Mouse (Mus musculus) T-helper 2 cell (primary cell): ENCODE data around the gene Fbln2.

ENCODE experiments used
- in situ Hi-C: fragments of 300-600 bp; cut with MboI, MseI; formaldehyde crosslinking; loops from one replicate; pipeline ENCODE4 v1.15.1; 2025; ENCODE audit warnings: high pct_unique_total_duplicates

Gene Fbln2

GRCm38 (mm10) chr6:91228980-91229379 is 16.7 kb downstream of the Fbln2 start:
- in situ Hi-C loops = no loop called here

- in situ Hi-C loops = no loop called here
Measured at GRCm38 (mm10) chr6:91231000-91231399, 18.7 kb downstream of the Fbln2 start.

- in situ Hi-C loops = no loop called here
Measured at GRCm38 (mm10) chr6:91231523-91231922, 19.3 kb downstream of the Fbln2 start.

DNA sequence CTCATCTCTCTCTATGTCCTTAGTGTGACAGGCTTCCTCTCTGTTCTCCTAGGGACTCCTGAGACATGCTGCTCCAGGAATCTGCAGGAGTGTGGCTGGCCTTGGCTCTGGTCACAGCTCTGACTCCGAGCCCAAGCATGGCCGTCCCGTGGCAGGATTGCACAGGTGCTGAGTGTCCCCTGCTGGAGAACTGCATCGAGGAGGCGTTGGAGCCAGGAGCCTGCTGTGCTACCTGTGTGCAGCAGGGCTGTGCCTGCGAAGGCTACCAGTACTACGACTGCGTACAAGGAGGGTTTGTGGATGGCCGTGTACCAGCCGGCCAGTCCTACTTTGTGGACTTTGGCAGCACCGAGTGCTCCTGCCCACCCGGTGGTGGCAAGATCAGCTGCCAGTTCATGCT is 20.8 kb downstream of the Fbln2 start:
- in situ Hi-C loops = no loop called here

DNA sequence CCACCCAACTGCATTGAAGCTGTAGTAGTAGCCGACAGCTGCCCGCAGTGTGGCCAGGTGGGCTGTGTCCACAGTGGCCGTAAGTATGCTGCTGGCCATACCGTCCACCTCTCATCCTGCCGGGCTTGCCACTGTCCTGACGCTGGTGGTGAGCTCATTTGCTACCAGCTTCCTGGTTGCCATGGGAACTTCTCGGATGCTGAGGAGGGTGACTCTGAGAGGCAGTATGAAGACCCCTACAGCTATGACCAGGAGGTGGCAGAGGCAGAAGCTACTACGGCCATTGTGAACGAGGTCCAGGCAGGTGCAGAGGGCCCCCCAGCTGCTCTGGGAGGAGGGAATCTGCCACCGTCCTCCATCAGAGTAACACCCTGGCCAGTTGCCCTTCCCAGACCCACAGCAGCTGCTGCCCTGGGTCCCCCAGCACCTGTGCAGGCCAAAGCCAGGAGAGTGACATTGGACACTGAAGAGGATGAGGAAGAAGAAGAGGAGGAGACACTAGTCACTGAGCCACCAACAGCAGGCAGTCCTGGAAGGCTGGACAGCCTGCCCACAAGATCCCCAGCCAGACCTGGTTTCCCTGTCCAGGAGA is 21.3 kb downstream of the Fbln2 start:
- in situ Hi-C loops = no loop called here

DNA sequence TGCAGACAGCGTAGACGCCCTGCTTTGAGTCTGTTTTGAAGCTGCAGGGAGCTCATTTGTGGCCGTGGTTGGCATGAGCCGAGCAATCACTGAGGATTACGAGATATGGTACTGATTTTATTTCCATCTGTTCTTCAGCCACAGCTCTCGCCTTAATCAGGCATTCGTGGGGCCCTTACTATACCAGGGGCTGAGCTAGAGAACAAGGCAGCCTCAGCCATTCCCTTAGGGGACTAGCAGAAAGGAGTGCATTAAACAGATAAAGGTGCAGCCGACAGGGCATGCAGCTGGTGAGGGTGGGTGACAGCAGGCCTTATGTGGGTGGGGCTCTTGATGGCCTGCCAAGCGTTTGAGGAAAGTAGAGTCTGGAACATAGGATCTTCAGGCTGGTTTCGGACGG is 23.8 kb downstream of the Fbln2 start:
- in situ Hi-C loops = no loop called here

GRCm38 (mm10) chr6:91236429-91236828 is 24.2 kb downstream of the Fbln2 start:
- in situ Hi-C loops = no loop called here

DNA sequence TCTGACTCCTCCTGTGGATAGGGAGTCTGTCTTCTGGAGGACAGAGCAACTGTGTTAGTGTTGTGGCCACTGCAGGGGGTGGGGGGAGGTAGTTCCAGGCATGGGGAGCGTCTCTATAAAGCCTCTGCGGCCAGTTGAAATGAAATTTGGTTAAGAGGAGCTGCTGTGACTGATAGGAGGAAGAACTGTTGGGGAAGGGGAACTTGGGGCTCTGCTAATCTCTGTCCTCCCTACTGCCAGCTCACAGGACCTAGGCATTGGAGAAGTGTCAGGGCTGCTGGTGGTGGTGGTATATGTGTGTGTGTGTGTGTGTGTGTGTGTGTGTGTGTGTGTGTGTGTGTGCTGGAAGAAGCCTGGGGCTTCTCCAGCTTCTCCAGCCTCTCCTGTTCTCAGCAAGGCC is 25.0 kb downstream of the Fbln2 start:
- in situ Hi-C loops = no loop called here

- in situ Hi-C loops = no loop called here
Measured at GRCm38 (mm10) chr6:91240537-91240936, 28.3 kb downstream of the Fbln2 start.

DNA sequence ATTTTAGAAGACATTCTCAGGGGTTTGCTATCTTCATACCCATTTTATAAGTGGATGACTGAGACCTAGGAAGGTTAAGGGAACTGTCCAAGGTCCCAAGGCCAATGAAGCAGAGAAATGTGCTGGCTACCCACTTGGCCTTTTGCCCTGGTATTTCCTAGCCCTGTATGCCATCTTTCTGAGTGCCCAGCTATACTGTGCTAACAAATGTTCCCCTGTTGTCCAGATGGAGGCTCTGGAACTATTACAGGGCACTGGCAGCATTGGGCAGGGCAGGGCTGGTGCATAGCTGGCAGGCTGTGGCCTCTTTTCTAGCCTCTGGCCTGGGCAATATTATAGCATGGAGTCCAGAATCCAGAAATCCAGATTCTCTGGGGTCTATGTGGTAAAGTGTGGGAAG is 28.7 kb downstream of the Fbln2 start:
- in situ Hi-C loops = no loop called here

GRCm38 (mm10) chr6:91243395-91243794 is 31.1 kb downstream of the Fbln2 start:
- in situ Hi-C loops = no loop called here

DNA sequence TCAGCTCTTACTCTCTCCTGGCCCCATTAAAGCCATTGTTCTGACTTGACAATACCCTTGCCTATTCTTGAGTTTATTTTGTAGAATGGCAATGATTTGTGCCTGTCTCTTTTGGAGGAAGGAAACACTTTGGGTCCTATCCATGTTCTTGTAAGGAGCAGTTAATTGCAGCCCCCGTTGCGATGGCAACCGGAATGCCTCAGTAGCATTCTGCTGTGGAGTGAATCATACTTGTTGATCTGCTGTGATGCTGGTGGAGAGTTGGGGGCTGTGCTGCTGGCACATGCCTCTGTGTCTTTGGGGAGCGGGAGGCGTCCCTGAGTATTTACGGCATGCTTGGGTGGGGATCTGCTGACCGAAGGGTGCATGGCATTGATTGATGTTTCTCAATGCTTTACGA is 32.1 kb downstream of the Fbln2 start:
- in situ Hi-C loops = no loop called here

GRCm38 (mm10) chr6:91245331-91245730 is 33.1 kb downstream of the Fbln2 start:
- in situ Hi-C loops = no loop called here

DNA sequence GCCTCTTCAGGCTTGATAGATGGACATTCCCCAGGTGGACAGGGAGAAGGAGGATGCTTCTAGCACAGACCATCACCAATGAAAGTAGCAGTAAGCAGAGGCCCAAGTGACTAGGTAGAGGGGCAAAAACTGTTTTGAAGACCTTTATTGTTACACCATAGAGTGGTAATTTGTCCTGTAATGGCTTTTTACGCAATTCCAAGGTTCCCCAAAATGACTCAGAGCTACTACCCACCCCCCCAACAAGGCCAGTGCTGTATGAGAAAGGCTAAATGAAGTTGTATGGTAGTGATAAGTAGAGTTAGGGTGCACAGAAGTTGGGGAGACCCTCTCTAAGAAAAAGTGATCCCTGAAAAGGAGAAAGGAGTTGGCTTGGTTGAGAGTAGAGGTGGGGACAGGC is 35.1 kb downstream of the Fbln2 start:
- in situ Hi-C loops = no loop called here

DNA sequence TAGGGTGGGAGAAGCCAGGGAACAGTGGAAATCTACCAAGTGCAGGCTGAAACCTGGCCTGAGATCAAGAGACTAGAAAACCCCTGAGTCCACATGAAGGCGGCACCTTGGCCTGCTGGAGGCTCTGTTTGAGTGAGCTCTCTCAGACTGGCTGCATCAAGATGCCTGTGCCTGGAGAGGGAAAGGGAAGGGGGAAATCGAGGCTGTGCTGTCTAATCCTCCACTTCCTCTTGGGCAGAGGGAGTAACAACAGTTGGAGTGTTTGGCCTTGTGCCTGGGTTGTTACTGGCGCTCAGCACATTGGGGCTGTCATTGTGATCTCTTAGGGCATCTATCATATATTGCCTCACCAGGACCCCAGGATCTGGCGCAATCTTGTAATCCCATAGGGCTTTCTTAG is 36.4 kb downstream of the Fbln2 start:
- in situ Hi-C loops = no loop called here

DNA sequence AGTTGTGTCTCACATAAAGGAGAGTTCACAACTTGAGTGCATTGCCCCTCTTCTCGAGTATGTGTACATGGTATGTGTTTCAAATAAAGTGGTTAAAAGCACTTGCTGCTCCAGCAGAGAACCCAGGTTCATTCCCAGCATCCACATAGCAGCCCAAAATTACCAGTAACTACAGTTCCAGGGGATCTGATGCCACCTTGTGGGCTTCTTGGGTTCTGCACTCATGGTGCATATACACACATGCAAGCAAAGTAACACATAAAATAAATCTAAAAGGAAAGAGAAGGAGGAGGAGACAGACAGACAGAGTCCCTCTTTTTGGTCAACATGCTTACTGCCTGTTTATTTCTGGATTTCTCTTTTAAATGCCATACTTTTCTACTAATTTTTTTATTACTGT is 37.5 kb downstream of the Fbln2 start:
- in situ Hi-C loops = no loop called here

DNA sequence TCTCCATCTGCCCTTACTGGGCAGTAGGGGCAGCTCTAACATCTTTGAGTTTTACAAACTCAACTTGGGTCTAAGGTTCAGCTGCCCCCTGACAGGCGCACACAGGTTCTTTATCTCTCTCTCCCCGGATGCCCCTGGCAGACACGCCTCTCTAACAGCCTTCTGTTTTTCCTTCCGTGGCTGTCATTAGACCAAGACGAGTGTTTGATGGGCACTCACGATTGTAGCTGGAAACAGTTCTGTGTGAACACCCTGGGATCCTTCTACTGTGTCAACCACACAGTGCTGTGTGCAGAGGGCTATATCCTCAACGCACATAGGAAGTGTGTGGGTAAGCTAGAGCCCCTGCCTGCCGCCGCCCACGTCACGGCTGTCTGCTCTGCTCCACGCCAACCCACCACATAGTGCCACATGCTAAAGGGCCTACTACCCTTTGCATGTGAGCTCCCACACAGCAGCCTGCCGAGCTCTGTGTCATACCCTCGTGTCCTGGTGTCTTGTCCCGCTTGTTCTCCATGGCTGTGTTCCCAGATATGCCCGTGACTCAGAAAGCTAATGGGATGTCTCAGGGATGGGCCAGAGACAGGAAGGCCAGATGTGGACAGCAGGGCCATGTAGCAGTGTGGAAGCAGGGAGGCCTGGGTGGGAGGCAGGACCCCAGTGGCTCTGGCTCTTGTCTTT is 47.3 kb downstream of the Fbln2 start:
- in situ Hi-C loops = no loop called here

DNA sequence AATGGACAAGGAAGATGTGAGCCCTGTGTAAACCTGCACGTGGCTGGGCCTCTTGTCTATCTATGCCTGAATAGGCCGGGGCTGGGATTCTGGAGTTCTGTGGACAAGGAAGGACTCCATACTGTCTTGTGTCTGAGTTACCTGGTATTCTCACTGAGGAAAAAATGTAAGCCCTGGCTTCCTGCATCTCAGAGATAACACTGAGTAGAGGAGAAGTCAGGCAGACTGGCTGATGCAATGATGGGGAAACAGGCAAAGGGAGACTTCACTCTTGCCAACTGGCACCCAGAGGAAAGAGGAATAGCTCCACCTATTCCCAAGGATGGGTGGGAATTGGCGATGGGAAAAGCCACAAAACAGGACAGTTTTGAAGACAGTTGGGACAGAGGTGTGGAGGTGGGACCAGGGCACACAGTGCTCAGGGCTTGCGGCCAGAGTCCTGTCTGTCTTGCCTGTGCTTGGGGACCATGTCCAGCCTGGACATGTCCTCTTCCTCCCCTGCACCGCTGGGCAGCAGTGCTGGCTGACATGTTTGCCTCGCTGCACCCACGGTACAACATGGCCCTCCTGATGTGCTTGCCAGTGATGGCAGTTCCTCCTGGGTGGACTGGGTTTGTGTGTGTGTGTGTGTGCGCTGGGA is 48.2 kb downstream of the Fbln2 start:
- in situ Hi-C loops = no loop called here

DNA sequence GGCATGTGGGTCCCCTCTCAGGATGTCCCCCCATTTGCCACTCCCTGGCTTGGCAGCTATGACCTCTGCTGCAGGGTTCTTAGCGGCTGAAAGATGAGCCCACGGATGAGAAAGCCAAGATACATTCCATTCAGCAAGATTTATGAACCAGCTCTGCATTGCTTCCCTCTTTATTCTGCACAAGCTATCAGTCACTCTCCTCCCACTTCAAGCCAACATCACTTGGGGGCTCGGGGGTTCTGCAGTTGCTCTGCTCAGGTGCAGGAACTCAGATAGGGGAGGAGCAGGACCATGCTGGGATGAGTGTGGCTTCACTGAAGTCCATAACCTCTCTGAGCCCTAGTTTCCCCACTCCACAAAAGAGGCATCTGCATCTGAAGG is 48.7 kb downstream of the Fbln2 start:
- in situ Hi-C loops = no loop called here

DNA sequence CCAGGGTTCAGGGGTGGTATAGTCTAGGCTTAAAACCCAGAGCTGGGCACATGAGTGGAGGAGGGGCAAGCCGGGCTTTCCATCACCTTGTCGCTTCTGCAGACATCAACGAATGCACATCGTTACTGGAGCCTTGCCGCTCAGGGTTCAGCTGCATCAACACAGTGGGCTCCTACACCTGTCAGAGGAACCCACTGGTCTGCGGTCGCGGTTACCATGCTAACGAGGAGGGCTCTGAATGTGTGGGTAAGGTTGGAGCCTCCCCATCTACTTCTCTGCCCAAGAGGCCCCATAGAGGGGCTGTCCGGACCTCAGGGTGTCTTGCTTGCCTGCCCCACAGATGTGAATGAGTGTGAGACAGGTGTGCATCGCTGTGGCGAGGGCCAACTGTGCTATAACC is 53.4 kb downstream of the Fbln2 start:
- in situ Hi-C loops = loop anchor here (5.0 kb wide), 1 partner anchor 98 kb away; no protein-coding TSS in a partner anchor

DNA sequence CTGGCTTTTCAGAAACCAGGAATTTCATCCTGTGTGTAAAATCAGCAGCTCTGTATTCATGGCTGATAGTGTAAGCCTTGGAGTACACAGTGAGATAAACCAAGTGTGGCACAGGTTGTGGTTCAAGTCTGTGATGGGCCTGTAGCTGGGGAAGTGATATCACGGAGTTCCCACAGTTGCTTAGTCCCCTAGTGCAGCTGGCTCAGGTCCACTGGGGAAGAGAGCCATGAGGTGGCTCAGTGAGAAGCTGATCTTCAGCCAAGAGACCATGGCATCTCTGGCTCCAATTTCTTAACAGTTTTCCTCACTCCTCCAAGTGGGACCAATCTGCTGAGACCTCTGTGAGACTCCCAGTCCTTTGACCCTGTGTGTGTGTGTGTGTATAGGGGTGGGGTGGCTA is 54.4 kb downstream of the Fbln2 start:
- in situ Hi-C loops = loop anchor here (5.0 kb wide), 1 partner anchor 99 kb away; no protein-coding TSS in a partner anchor

DNA sequence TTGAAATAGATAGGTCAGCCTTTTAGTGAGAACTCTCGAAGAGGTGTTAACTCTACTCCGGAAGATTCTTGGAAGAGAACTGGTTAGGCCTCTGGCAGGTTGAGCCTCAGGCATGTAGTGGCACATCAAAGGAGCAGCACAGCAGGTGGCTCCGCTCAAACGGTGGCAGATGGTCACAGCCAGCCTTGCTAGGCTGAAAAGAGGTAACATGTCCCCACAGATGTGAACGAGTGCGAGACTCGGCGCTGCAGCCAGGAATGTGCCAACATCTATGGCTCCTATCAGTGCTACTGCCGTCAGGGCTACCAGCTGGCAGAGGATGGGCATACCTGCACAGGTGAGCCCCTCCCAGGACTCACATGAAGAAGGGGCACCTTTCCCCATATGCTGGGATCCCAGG is 56.1 kb downstream of the Fbln2 start:
- in situ Hi-C loops = loop anchor here (5.0 kb wide), 1 partner anchor 101 kb away; no protein-coding TSS in a partner anchor

DNA sequence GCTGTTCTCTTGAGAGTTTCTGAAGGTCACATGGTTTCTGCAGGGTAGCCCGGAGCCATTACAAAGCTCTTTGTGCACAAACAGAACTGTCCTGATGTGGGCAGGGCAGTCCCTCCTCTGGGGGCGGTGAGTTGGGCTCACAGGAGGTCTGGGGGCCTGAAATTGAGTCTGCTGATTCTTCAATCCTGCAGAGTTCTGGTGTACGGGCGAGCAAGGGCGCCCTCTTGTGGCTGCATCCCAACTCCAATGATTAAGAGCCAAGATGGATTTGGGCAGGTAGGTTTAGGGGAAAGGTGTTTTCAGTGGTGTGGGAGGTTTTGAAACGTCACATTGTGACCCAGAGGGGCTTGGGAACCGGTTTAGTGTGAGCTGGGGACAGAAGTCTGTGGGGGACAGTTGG is 65.3 kb downstream of the Fbln2 start:
- in situ Hi-C loops = no loop called here
